Mouse (Mus musculus) megakaryocyte, embryonic 14.5 days (primary cell): ENCODE measurements around the gene Tmem260.

ENCODE experiments used
- FLI1 ChIP-seq: IDR thresholded peaks from 2 replicates; pipeline ENCODE4 v1.6.1; 2012; ENCODE audit warnings: low read length, inconsistent platforms, mixed read lengths
- GATA1 ChIP-seq: IDR thresholded peaks from 3 replicates; pipeline ENCODE4 v1.6.1; 2012; ENCODE audit warnings: mixed read lengths, low read length, inconsistent platforms, borderline replicate concordance

DNA sequence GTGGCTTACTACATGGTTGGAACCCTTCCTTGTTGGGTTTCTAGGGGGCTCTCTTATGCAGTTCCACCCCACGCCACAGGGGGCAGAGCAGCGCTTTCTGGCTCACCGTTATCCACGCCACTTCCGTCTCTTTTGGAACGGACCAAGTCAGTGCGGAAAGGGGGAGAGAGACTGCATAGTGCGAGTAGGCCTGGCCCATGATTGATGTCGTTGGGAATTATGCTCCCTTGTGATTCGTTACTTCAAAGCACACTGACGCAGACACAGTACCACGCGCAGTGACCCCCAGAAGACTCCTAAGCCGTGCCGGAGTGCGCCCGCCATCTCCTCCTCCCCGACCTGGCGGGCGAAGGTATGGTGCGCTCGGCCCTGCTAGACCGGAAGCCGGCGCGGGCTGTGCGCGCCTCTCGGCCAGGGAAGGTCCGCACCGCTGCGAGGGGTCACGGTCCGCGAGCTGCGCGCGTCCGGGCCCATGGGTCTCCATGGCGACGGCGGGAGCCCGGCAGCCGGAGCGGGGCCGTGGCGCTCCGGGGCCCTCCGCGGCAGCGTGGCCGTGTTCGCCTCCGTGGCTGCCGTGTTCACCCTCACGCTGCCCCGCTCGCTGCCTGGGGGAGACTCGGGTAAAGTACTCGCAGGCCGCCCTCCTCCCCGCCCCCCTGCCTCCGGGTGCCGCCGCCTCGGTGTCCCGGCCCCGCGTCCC is at the start of gene Tmem260:
- TF ChIP-seq GATA1 (no peak), FLI1 (peak; percentile 62; the same call in 1 of the 2 replicates)
